Mouse (Mus musculus) macrophage (primary cell): ENCODE results near the gene Zfand4. TPM values are rescaled to one million over a fixed set of nuclear protein-coding genes. Genes with fewer than 3 reads are reported as not detected.

Experiments used
- H3K27ac ChIP-seq: fragments of 350-480 bp; formaldehyde crosslinking; 2 replicates; pipeline ENCODE4 v1.9.0; 2021
- H3K36me3 ChIP-seq: fragments of 350-480 bp; formaldehyde crosslinking; 2 replicates; pipeline ENCODE4 v1.9.0; 2021; ENCODE audit errors: inconsistent target
- H3K4me3 ChIP-seq: fragments of 350-480 bp; formaldehyde crosslinking; 2 replicates; pipeline ENCODE4 v1.9.0; 2021; ENCODE audit errors: inconsistent target
- H3K79me2 ChIP-seq: fragments of 350-480 bp; formaldehyde crosslinking; 2 replicates; pipeline ENCODE4 v1.9.0; 2021; ENCODE audit errors: inconsistent target
- WGBS: methylation state at CpG from one replicate; pipeline ENCODE4 v1.1.7; 2026; ENCODE audit warnings: inconsistent platforms; ENCODE audit not compliant: missing documents; 5-methylcytosine and 5-hydroxymethylcytosine counted together
- polyA plus RNA-seq: library from polyadenylated mRNA; stranded (reverse); fragments of 250-400 nt; gene quantifications from 3 replicates; pipeline ENCODE4 v1.2.4, GENCODE M21; 2018; ENCODE audit warnings: inconsistent platforms

Gene Zfand4
- polyA plus RNA-seq, 1 experiment from 2014 or later, result 2.6 TPM

DNA sequence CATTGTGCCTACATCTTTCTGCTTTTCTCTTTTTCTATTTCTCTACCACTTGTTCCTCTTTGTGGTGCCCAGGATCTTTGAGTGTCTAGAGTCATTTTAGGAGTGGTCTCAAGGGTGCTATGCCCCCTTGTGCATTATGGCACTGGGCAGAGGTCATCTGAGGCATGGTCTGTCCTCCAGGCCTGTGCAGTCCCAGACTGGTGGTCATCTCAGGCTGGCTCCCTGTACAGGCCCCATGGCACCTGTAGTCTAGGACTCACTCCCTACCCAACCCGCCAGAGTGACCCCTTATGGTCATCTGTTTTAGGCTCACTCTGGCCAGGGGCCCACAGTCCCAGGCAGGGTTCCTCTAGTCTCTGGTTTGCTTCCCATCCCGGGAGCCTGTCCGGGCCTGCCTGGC is 107.5 kb downstream of the Zfand4 start:
- Histone ChIP-seq H3K36me3 (no peaks in the 10 kb centered on the region), H3K27ac (no peak overlapping the region), H3K79me2 (peaks cover 90% of the 10 kb centered on the region), H3K4me3 (no peak overlapping the region)
- WGBS, result 93% methylated on average over 3 of the region's 3 CpGs

DNA sequence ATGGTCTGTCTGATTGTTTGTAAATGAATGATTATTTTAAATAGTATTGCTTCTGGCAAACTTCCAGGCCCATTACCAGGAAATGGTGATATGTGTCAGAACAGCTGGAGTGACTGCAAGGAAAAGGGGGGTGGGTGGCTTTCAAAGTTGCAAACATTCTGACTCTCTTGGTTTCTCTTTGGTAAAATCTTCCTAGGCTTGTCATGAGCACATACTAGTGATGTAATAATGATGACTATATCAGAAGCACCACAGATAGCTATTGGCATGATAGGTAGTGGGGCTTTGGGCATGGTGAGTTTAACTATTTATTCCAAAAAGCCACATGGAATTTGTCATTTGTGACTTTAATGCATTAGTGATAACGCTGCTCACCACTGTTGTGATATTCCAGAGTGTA is 110.1 kb downstream of the Zfand4 start:
- Histone ChIP-seq H3K4me3 (no peak overlapping the region), H3K36me3 (no peaks in the 10 kb centered on the region), H3K79me2 (peaks cover 74% of the 10 kb centered on the region), H3K27ac (no peak overlapping the region)
- WGBS, result 100% methylated on average over 1 of the region's 1 CpGs

DNA sequence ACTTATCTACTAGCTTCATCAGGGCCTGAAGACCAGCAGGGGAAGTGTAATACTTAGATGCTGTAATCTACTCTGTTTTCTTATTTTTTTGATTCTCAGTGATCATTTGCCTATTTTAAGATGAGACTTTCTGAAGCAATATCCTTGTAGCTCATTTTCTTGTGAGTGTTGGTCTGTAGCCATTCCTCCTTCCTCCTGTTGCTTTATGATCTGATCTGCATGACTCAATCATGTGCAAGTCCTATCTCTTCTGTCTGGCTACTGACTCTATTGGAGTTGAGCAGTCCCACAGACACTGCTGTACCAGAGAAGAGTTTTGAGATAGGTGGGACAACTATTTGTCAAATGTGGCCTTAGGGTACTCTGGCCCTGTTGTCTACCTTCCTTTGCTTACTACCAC is 110.6 kb downstream of the Zfand4 start:
- no peak overlapping the region for H3K4me3 ChIP-seq
- no peaks in the 10 kb centered on the region for H3K36me3 ChIP-seq
- no peak overlapping the region for H3K27ac ChIP-seq
- peaks cover 74% of the 10 kb centered on the region for H3K79me2 ChIP-seq

DNA sequence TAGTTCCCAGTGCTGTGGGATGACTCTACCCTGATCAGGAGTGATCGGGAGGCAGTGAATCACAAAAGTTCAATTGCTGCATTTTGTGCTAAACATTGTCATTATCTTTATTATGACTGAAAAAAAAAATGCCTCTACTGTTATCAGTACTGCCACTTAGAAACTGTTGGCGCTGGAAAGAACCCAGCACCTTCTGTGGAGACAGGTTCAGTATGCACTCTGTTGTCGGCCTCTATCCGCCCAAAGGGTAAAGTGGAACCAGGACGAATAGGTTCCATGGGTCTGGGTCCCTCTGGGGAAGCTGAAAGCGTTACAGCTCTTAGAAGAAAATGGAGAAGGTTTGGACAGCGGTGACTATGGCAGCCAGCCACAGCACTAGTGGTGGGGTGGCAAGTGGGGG is 114.9 kb downstream of the Zfand4 start:
- Histone ChIP-seq H3K4me3 (no peak overlapping the region), H3K36me3 (no peaks in the 10 kb centered on the region), H3K79me2 (peaks cover 63% of the 10 kb centered on the region; the same call in 1 of the 2 replicates), H3K27ac (no peak overlapping the region)
- 97% methylated on average over 6 of the region's 7 CpGs for WGBS

Other genes starting within 250 kb of the Zfand4 start
- 8.9 to 13.1 TPM (median 11.1 TPM) in 3 replicates for gene Tmcc1, start 70.7 kb upstream of the Zfand4 start, polyA plus RNA-seq
- gene Washc2, start 56.2 kb upstream of the Zfand4 start, polyA plus RNA-seq, result 58.8 to 120 TPM (median 104 TPM) in 3 replicates
- gene March8, start 73.8 kb downstream of the Zfand4 start, polyA plus RNA-seq, result 51.2 to 63.6 TPM (median 59.1 TPM) in 3 replicates
- 0.45 to 1.1 TPM (median 0.86 TPM) in 3 replicates for gene Alox5, start 197.0 kb downstream of the Zfand4 start, polyA plus RNA-seq
- gene Olfr211, start 224.9 kb downstream of the Zfand4 start, polyA plus RNA-seq, result not detected in 3 replicates
- not detected in 3 replicates for gene Olfr212, start 242.3 kb downstream of the Zfand4 start, polyA plus RNA-seq